Mouse (Mus musculus) kidney, adult 2 months (tissue): Measurements from ENCODE around the gene Psmb7. TPM values are rescaled to one million over a fixed set of nuclear protein-coding genes. Genes with fewer than 3 reads are reported as not detected.
A peak's percentile ranks its signal among the peaks of the same experiment; 100 is the strongest.

Source experiments
- DNase-seq: peaks from one replicate; pipeline ENCODE4 v3.0.0; 2021
- H3K27ac ChIP-seq: fragments of 200-500 bp; 2 replicates; pipeline ENCODE4 v1.5.1; 2012; ENCODE audit warnings: low read depth, low read length, control low read depth, inconsistent platforms; ENCODE audit not compliant: insufficient read depth
- H3K27me3 ChIP-seq: fragments of 200-500 bp; replicated peaks from 2 replicates; pipeline ENCODE4 v1.6.1; 2012; ENCODE audit warnings: mild to moderate bottlenecking, moderate library complexity, low read length, inconsistent platforms; ENCODE audit not compliant: control insufficient read depth, insufficient read depth
- H3K36me3 ChIP-seq: fragments of 200-500 bp; 2 replicates; pipeline ENCODE4 v1.6.1; 2012; ENCODE audit warnings: mild to moderate bottlenecking, moderate library complexity, low read length, inconsistent platforms; ENCODE audit not compliant: control insufficient read depth, insufficient read depth
- H3K4me1 ChIP-seq: fragments of 200-500 bp; 2 replicates; pipeline ENCODE4 v1.6.1; 2011; ENCODE audit warnings: low read length; ENCODE audit not compliant: control insufficient read depth, insufficient read depth
- H3K4me3 ChIP-seq: fragments of 200-500 bp; 2 replicates; pipeline ENCODE4 v1.5.1; 2011; ENCODE audit warnings: mild to moderate bottlenecking, low read depth, low read length, control low read depth; ENCODE audit not compliant: insufficient read depth
- CTCF ChIP-seq: fragments of 200-500 bp; conservative IDR thresholded peaks from 2 replicates; pipeline ENCODE4 v1.5.1; 2011; ENCODE audit warnings: low read depth, mild to moderate bottlenecking, control low read depth, low read length, moderate library complexity, mixed read lengths; ENCODE audit not compliant: insufficient read depth, insufficient read length
- POLR2A ChIP-seq: fragments of 200-500 bp; IDR thresholded peaks from one replicate; pipeline ENCODE4 v1.6.1; 2011; ENCODE audit warnings: low read depth, low read length, control low read depth
- WGBS: fragments of 180-500 bp; shearing (Covaris S2); methylation state at CpG from one replicate; pipeline ENCODE4 v1.1.7; 2018; 5-methylcytosine and 5-hydroxymethylcytosine counted together
- polyA plus RNA-seq: library from polyadenylated mRNA; depleted of rRNA; stranded (reverse); fragments of >200 nt; gene quantifications from 2 replicates; pipeline ENCODE4 v1.2.3, GENCODE M21; 2012

Psmb7 gene
- polyA plus RNA-seq, 1 experiment: 136 TPM

DNA sequence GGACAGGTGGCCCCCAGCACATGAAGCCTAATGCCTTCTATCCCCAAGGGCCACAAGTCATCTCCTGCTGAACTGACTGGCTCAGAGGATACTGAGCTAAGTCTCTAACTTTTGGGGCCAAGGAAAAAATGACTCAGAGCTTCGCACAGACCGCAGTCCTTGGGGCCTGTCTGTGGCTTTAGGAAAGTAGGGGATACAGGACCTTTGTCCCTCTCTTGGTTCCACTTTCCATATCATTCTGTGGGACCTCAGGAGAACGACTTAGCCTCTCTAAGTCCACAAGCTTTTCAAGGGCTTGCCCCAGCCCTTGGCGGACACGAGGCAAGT is 9.4 kb upstream of the Psmb7 start:
- DNase-seq: no peak
- no peaks in the 10 kb centered on the region for H3K4me1 ChIP-seq
- no peak overlapping the region for H3K4me3 ChIP-seq
- no peaks in the 10 kb centered on the region for H3K27me3 ChIP-seq
- TF ChIP-seq POLR2A (no peak), CTCF (no peak)
- no peak overlapping the region for H3K27ac ChIP-seq
- no peaks in the 10 kb centered on the region for H3K36me3 ChIP-seq
- 95% methylated on average over 5 of the region's 5 CpGs for WGBS

- no peaks in the 10 kb centered on the region for H3K4me1 ChIP-seq
- TF ChIP-seq CTCF: no peak
- no peak for TF ChIP-seq POLR2A
- no peak overlapping the region for H3K27ac ChIP-seq
- no peak overlapping the region for H3K4me3 ChIP-seq
- peak; percentile 26 for DNase-seq
- 57% methylated on average over 10 of the region's 10 CpGs for WGBS
- H3K27me3 ChIP-seq: no peaks in the 10 kb centered on the region
- H3K36me3 ChIP-seq: no peaks in the 10 kb centered on the region
These were observed 8.8 kb upstream of the Psmb7 start for GRCm38 (mm10) chr2:38652565-38653292.

DNA sequence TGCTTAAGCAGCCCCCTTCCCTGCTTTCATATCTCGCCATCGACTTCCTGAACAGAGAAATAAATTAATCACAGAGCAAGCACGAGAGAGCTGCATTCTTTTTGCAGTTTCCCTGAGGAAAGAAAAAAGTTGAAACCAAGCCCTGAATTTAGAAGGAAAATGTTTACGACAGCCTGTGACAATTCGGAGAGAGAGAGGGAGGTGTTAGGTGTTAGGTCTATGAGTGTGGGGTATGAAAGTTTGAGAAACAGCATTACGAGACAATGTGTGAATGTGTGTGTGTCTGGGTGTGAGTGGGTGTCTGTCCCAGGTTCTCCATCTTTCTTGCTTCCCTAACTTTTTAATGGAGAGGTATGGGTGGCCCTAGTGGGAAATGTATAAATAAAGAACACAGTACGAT is 8.2 kb upstream of the Psmb7 start:
- TF ChIP-seq POLR2A: no peak
- TF ChIP-seq CTCF: no peak
- Histone ChIP-seq H3K27ac (no peak overlapping the region), H3K27me3 (no peaks in the 10 kb centered on the region), H3K4me3 (no peak overlapping the region), H3K4me1 (no peaks in the 10 kb centered on the region), H3K36me3 (no peaks in the 10 kb centered on the region)
- DNase-seq: no peak
- 64% methylated on average over 7 of the region's 7 CpGs for WGBS

DNA sequence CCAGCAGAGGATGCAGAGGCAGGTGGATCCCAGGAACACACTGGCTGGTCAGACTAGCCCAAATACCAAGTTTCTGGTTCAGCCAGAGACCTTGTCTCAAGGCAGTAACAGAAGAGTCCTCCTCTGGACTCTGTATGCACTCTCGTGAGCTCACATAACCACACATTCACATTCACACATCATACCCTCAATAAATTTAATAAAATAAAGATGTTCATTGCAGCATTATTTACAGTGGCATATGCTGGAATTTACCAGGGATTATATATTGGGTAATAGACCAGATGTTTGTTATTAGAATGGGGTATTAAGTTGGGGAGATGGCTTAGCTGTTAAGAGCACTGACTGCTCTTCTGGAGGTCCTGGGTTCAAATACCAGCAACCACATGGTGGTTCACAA is 6.5 kb upstream of the Psmb7 start:
- DNase-seq: no peak
- 71% methylated on average over 1 of the region's 1 CpGs for WGBS
- Histone ChIP-seq H3K4me1 (no peaks in the 10 kb centered on the region), H3K36me3 (no peaks in the 10 kb centered on the region), H3K4me3 (no peak overlapping the region), H3K27ac (no peak overlapping the region), H3K27me3 (no peaks in the 10 kb centered on the region)
- no peak for TF ChIP-seq POLR2A
- TF ChIP-seq CTCF: no peak

DNA sequence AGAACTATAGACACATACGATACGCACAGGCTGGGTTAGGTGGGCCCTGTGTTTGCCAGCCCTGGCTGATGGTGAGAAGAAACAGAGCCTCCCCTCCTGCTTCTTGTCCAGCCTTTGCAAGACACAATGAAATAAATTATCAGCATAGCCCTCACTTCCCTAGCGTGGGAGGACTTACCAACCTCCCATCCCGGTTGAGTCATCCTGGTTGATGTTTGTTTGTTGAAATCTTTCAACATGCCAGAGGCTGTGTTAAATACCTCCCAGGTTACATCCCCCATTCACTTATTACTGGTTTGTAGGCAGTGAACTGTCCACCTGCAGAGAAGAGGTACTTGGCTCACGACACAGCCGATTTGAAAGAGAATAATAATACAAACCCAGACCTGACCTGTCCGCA is 3.8 kb upstream of the Psmb7 start:
- WGBS: 63% methylated on average over 7 of the region's 7 CpGs
- H3K4me1 ChIP-seq: peaks cover 5% of the 10 kb centered on the region; the same call in 1 of the 2 replicates
- no peak for TF ChIP-seq POLR2A
- TF ChIP-seq CTCF: no peak
- no peak for DNase-seq
- H3K4me3 ChIP-seq: no peak overlapping the region
- no peak overlapping the region for H3K27ac ChIP-seq
- H3K27me3 ChIP-seq: no peaks in the 10 kb centered on the region
- no peaks in the 10 kb centered on the region for H3K36me3 ChIP-seq

GRCm38 (mm10) chr2:38647201-38647606 is 3.3 kb upstream of the Psmb7 start:
- Histone ChIP-seq H3K36me3 (no peaks in the 10 kb centered on the region), H3K27me3 (no peaks in the 10 kb centered on the region), H3K4me1 (peaks cover 5% of the 10 kb centered on the region; the same call in 1 of the 2 replicates), H3K4me3 (no peak overlapping the region), H3K27ac (no peak overlapping the region)
- 62% methylated on average over 8 of the region's 8 CpGs for WGBS
- no peak for TF ChIP-seq CTCF
- TF ChIP-seq POLR2A: no peak
- no peak for DNase-seq

- DNase-seq: peak; percentile 83
- TF ChIP-seq CTCF (peak; percentile 70), POLR2A (no peak)
- H3K36me3 ChIP-seq: no peaks in the 10 kb centered on the region; the same call in 1 of the 2 replicates
- no peak overlapping the region for H3K4me3 ChIP-seq
- no peak overlapping the region for H3K27ac ChIP-seq
- peaks cover 5% of the 10 kb centered on the region; the same call in 1 of the 2 replicates for H3K4me1 ChIP-seq
- no peaks in the 10 kb centered on the region for H3K27me3 ChIP-seq
- 0% methylated on average over 3 of the region's 3 CpGs for WGBS
These were observed 2.0 kb upstream of the Psmb7 start for GRCm38 (mm10) chr2:38645936-38646335.

GRCm38 (mm10) chr2:38641761-38642160 is 2.1 kb downstream of the Psmb7 start:
- no peaks in the 10 kb centered on the region; the same call in 1 of the 2 replicates for H3K36me3 ChIP-seq
- WGBS: 100% methylated on average over 1 of the region's 1 CpGs
- no peak for DNase-seq
- peaks cover 5% of the 10 kb centered on the region; the same call in 1 of the 2 replicates for H3K4me1 ChIP-seq
- H3K4me3 ChIP-seq: no peak overlapping the region
- no peak overlapping the region for H3K27ac ChIP-seq
- TF ChIP-seq POLR2A: no peak
- no peak for TF ChIP-seq CTCF
- no peaks in the 10 kb centered on the region for H3K27me3 ChIP-seq
